ENCODE assay signal across 8 mouse cellular contexts in genomic region chr7:141096649-141097056, GRCm38 (mm10). TPM values are rescaled to one million over a fixed set of nuclear protein-coding genes. Genes with fewer than 3 reads are reported as not detected.
A peak's percentile ranks its signal among the peaks of the same experiment; 100 is the strongest.
DNase-seq lines count a peak whose midpoint lies in the region; ATAC-seq and TF ChIP-seq lines count a peak whose summit lies in the region.

No protein-coding gene starts in this region.

- no peak overlapping the region for H3K4me3 ChIP-seq in hindbrain, embryonic 10.5 days
- no peak overlapping the region for H3K4me3 ChIP-seq in hindbrain, postnatal 0 days (ENCODE audit: low read length)
- H3K4me3 ChIP-seq in megakaryocyte, embryonic 14.5 days (replicated peaks) = peak overlapping the region; percentile 95

- no peaks in the 10 kb centered on the region for H3K36me3 ChIP-seq in hindbrain, embryonic 10.5 days
- no peaks in the 10 kb centered on the region for H3K36me3 ChIP-seq in hindbrain, postnatal 0 days (ENCODE audit: insufficient read depth, low read length)
- peaks cover 38% of the 10 kb centered on the region for H3K36me3 ChIP-seq in megakaryocyte, embryonic 14.5 days (replicated peaks; ENCODE audit: low read length)

- peaks cover 57% of the 10 kb centered on the region for H3K4me1 ChIP-seq in hindbrain, embryonic 10.5 days (replicated peaks)
- peaks cover 4% of the 10 kb centered on the region for H3K4me1 ChIP-seq in hindbrain, postnatal 0 days (ENCODE audit: insufficient read depth, low read length)
- peaks cover 63% of the 10 kb centered on the region for H3K4me1 ChIP-seq in megakaryocyte, embryonic 14.5 days

- H3K4me2 ChIP-seq in hindbrain, postnatal 0 days (ENCODE audit: low read depth, low read length) = no peak overlapping the region

- no peaks in the 10 kb centered on the region for H3K9me3 ChIP-seq in hindbrain, embryonic 10.5 days
- H3K9me3 ChIP-seq in hindbrain, postnatal 0 days (ENCODE audit: low read length) = no peaks in the 10 kb centered on the region
- no peaks in the 10 kb centered on the region for H3K9me3 ChIP-seq in megakaryocyte, embryonic 14.5 days

- peaks cover 76% of the 10 kb centered on the region for H3K27me3 ChIP-seq in hindbrain, embryonic 10.5 days (ENCODE audit: insufficient read depth, poor library complexity, severe bottlenecking)
- 0 out of 2 replicates have a peak, but pooled peaks cover 13% of the 10 kb centered on the region for H3K27me3 ChIP-seq in hindbrain, postnatal 0 days (ENCODE audit: insufficient read depth, low read length)
- H3K27me3 ChIP-seq in megakaryocyte, embryonic 14.5 days (replicated peaks) = peaks cover 2% of the 10 kb centered on the region

- WGBS in hindbrain, embryonic 10.5 days = 37% methylated on average over 6 of the region's 6 CpGs
- 43% methylated on average over 6 of the region's 6 CpGs for WGBS in hindbrain, postnatal 0 days

- no peak for TF ChIP-seq CTCF in hindbrain, postnatal 0 days (IDR thresholded peaks at IDR 0.05; ENCODE audit: low read depth)

- no peak overlapping the region for H3K9ac ChIP-seq in hindbrain, postnatal 0 days (replicated peaks; ENCODE audit: low read length)

- DNase-seq in hindbrain, embryonic 10.5 days (ENCODE audit: low spot score) = no peak
- no peak for DNase-seq in hindbrain, postnatal 0 days (ENCODE audit: low spot score)
- DNase-seq in heart, adult 8-10 months (ENCODE audit: low spot score) = peak; percentile 84
- DNase-seq in kidney, postnatal 14 days = peak; percentile 81
- peak; percentile 93 for DNase-seq in thymus, postnatal 4 days
- DNase-seq in embryo, embryonic 10 days (ENCODE audit: low spot score) = no peak
- no peak for DNase-seq in testis, postnatal 14 days (ENCODE audit: low spot score)

- no peak for ATAC-seq in hindbrain, postnatal 0 days

- H3K27ac ChIP-seq in hindbrain, embryonic 10.5 days = peak overlapping the region; percentile 8; the same call in 1 of the 2 replicates
- no peak overlapping the region for H3K27ac ChIP-seq in hindbrain, postnatal 0 days

RNA-seq across cellular contexts. Expression of gene Sigirr, which starts 3.7 kb away (rescaled TPM):
- 1.9 and 2.7 TPM in 2 replicates for polyA plus RNA-seq in hindbrain, embryonic 10.5 days (2016; fragmentation: Nextera tagmentation; extraction: Ambion mirVana)
- 1.2 and 19.5 TPM in 2 replicates for total RNA-seq in hindbrain, postnatal 0 days (2014; rRNA removed)
- polyA plus RNA-seq in hindbrain, postnatal 0 days (2015; fragmentation: Nextera tagmentation; extraction: Ambion mirVana) = 2.4 and 2.6 TPM in 2 replicates
- 1 to 10 TPM; 4.8 to 6.5 (median 5.6) TPM for total RNA-seq in heart, adult 8-10 months (2022)
- 41.8 and 92.9 TPM in 2 replicates for polyA plus RNA-seq in megakaryocyte, embryonic 14.5 days (2012; ENCODE audit: insufficient read depth, low replicate concordance)

RNA-seq across cellular contexts. Expression of gene Pkp3, which starts 18.6 kb away (rescaled TPM):
- 5.1 and 5.2 TPM in 2 replicates for polyA plus RNA-seq in hindbrain, embryonic 10.5 days (2016; fragmentation: Nextera tagmentation; extraction: Ambion mirVana)
- total RNA-seq in hindbrain, postnatal 0 days (2014; rRNA removed) = 0.58 TPM in 1 of 2 replicates, not detected in the other
- polyA plus RNA-seq in hindbrain, postnatal 0 days (2015; fragmentation: Nextera tagmentation; extraction: Ambion mirVana) = 0.29 TPM in 1 of 2 replicates, not detected in the other
- total RNA-seq in heart, adult 8-10 months (2022) = under 1 TPM; 0.19 to 0.35 (median 0.27) TPM
- polyA plus RNA-seq in megakaryocyte, embryonic 14.5 days (2012; ENCODE audit: insufficient read depth, low replicate concordance) = 2.5 and 3.0 TPM in 2 replicates

RNA-seq across cellular contexts. Expression of gene Ano9, which starts 21.0 kb away (rescaled TPM):
- 0.20 and 1.6 TPM in 2 replicates for polyA plus RNA-seq in hindbrain, embryonic 10.5 days (2016; fragmentation: Nextera tagmentation; extraction: Ambion mirVana)
- total RNA-seq in hindbrain, postnatal 0 days (2014; rRNA removed) = 0.25 and 2.1 TPM in 2 replicates
- polyA plus RNA-seq in hindbrain, postnatal 0 days (2015; fragmentation: Nextera tagmentation; extraction: Ambion mirVana) = 0.45 and 0.66 TPM in 2 replicates
- under 1 TPM in 3 of 4 experiments, not detected in 1; 0.08 to 0.41 (median 0.14) TPM for total RNA-seq in heart, adult 8-10 months (2022)
- polyA plus RNA-seq in megakaryocyte, embryonic 14.5 days (2012; ENCODE audit: insufficient read depth, low replicate concordance) = not detected in 2 replicates

RNA-seq across cellular contexts. Expression of gene Ptdss2, which starts 25.5 kb away (rescaled TPM):
- 80.1 and 80.2 TPM in 2 replicates for polyA plus RNA-seq in hindbrain, embryonic 10.5 days (2016; fragmentation: Nextera tagmentation; extraction: Ambion mirVana)
- total RNA-seq in hindbrain, postnatal 0 days (2014; rRNA removed) = 13.6 and 25.6 TPM in 2 replicates
- 96.1 and 96.8 TPM in 2 replicates for polyA plus RNA-seq in hindbrain, postnatal 0 days (2015; fragmentation: Nextera tagmentation; extraction: Ambion mirVana)
- total RNA-seq in heart, adult 8-10 months (2022) = 10 to 100 TPM; 28.0 to 35.8 (median 29.7) TPM
- 32.9 and 81.5 TPM in 2 replicates for polyA plus RNA-seq in megakaryocyte, embryonic 14.5 days (2012; ENCODE audit: insufficient read depth, low replicate concordance)

RNA-seq across cellular contexts. Expression of gene B4galnt4, which starts 35.7 kb away (rescaled TPM):
- 26.4 and 35.1 TPM in 2 replicates for polyA plus RNA-seq in hindbrain, embryonic 10.5 days (2016; fragmentation: Nextera tagmentation; extraction: Ambion mirVana)
- total RNA-seq in hindbrain, postnatal 0 days (2014; rRNA removed) = 115 and 124 TPM in 2 replicates
- 41.8 and 46.2 TPM in 2 replicates for polyA plus RNA-seq in hindbrain, postnatal 0 days (2015; fragmentation: Nextera tagmentation; extraction: Ambion mirVana)
- not detected for total RNA-seq in heart, adult 8-10 months (2022)
- polyA plus RNA-seq in megakaryocyte, embryonic 14.5 days (2012; ENCODE audit: insufficient read depth, low replicate concordance) = 11.5 and 17.3 TPM in 2 replicates

Comparison
In these comparisons a context has a peak if more than half of its experiments do, and no peak if none do; other contexts are left out.
1. DNase-seq: peak in heart, adult 8-10 months (single experiment), kidney, postnatal 14 days (single experiment) and thymus, postnatal 4 days (single experiment); none in hindbrain, embryonic 10.5 days (single experiment), hindbrain, postnatal 0 days (single experiment), embryo, embryonic 10 days (single experiment) and testis, postnatal 14 days (single experiment).
2. RNA of gene Sigirr, which starts 3.7 kb away (polyA plus RNA-seq): 41.8 to 92.9 TPM in megakaryocyte, embryonic 14.5 days; 2.4 to 2.6 TPM in hindbrain, postnatal 0 days and 1.9 to 2.7 TPM in hindbrain, embryonic 10.5 days; every median in the first group is over 10 times any median in the second.